Mouse (Mus musculus): ENCODE data around the gene Mamld1.

GRCm38 (mm10) chrX:71122359-71123293 is 72.6 kb downstream of the Mamld1 start:
- TF ChIP-seq CTCF (IDR thresholded peaks at IDR 0.05; ENCODE audit: low read depth) (no peak), EP300 (IDR thresholded peaks at IDR 0.05; ENCODE audit: low read depth) (no peak)
